Mouse (Mus musculus) cerebellum, postnatal 10 days (tissue): ENCODE data around the gene Mdfic.

Experiments
- DNase-seq, 2 experiments: peaks; one replicate each; pipeline ENCODE4 v3.0.0; 2021; ENCODE audit warnings: mixed read lengths in 2 of 2

The Mdfic gene

GRCm38 (mm10) chr6:15793602-15794345 lies 73.3 kb downstream of the Mdfic start:
- no peak for DNase-seq

- no peak for DNase-seq
These were observed 74.3 kb downstream of the Mdfic start for GRCm38 (mm10) chr6:15794801-15795200.

GRCm38 (mm10) chr6:15807382-15807781 lies 86.9 kb downstream of the Mdfic start:
- DNase-seq: no peak

GRCm38 (mm10) chr6:15825236-15825635 lies 104.8 kb downstream of the Mdfic start:
- peak in 1 of 2 experiments; percentile 5 for DNase-seq

- no peak for DNase-seq
These were observed 109.4 kb downstream of the Mdfic start for GRCm38 (mm10) chr6:15829812-15830211.

GRCm38 (mm10) chr6:15830651-15831050 lies 110.2 kb downstream of the Mdfic start:
- no peak for DNase-seq

- DNase-seq: no peak
These were observed 117.2 kb downstream of the Mdfic start for GRCm38 (mm10) chr6:15837695-15838094.

GRCm38 (mm10) chr6:15839831-15840230 lies 119.4 kb downstream of the Mdfic start:
- DNase-seq: no peak

GRCm38 (mm10) chr6:15840429-15840828 lies 120.0 kb downstream of the Mdfic start:
- DNase-seq: no peak

- DNase-seq: no peak
These were observed 121.2 kb downstream of the Mdfic start for GRCm38 (mm10) chr6:15841476-15842209.

GRCm38 (mm10) chr6:15843295-15843694 lies 122.8 kb downstream of the Mdfic start:
- DNase-seq: no peak

- no peak for DNase-seq
These were observed 125.4 kb downstream of the Mdfic start for GRCm38 (mm10) chr6:15845711-15846342.
